Mouse (Mus musculus) CH12.LX (cell line): ENCODE data around the gene Srbd1. TPM values are rescaled to one million over a fixed set of nuclear protein-coding genes. Genes with fewer than 3 reads are reported as not detected.

Experiments
- DNase-seq: peaks from one replicate; pipeline ENCODE4 v3.0.0-alpha.2; 2013; ENCODE audit errors: extremely low read depth
- H3K27ac ChIP-seq: 2 replicates; pipeline ENCODE4 v1.5.1; 2012; ENCODE audit warnings: low read depth, mild to moderate bottlenecking, control low read depth, moderate library complexity; ENCODE audit not compliant: insufficient read depth
- H3K27me3 ChIP-seq: replicated peaks from 2 replicates; pipeline ENCODE3; 2012; ENCODE audit warnings: inconsistent platforms
- H3K36me3 ChIP-seq, 2 experiments: replicated peaks in 1 of 2; 2 replicates each; pipeline versions ENCODE3 to v1.6.1; 2012; ENCODE audit warnings: inconsistent platforms in 1 of 2, low read length in 1 of 2, mild to moderate bottlenecking in 1 of 2, mixed read lengths in 1 of 2, moderate library complexity in 1 of 2; ENCODE audit not compliant: control insufficient read depth in 1 of 2, insufficient read depth in 1 of 2
- H3K4me1 ChIP-seq, 2 experiments: 2 replicates each; pipeline ENCODE4 v1.6.1; 2012; ENCODE audit warnings: inconsistent platforms in 1 of 2, moderate library complexity in 1 of 2; ENCODE audit not compliant: insufficient read depth in 2 of 2, control insufficient read depth in 1 of 2
- H3K4me2 ChIP-seq: 2 replicates; pipeline ENCODE4 v1.6.1; 2012; ENCODE audit warnings: low read depth, mild to moderate bottlenecking, control low read depth; ENCODE audit not compliant: poor library complexity, insufficient read depth, severe bottlenecking
- H3K4me3 ChIP-seq, 3 experiments: fragments of 150-350 bp in 1 of 3; sonication (generic) in 1 of 3; replicated peaks in 1 of 3; 2 replicates each; pipeline versions ENCODE3 to v1.5.1; 2011 to 2012; ENCODE audit warnings: low read depth in 2 of 3, low read length in 2 of 3, mild to moderate bottlenecking in 2 of 3, moderate library complexity in 2 of 3, control low read depth in 1 of 3, improper control_type of control experiment in 1 of 3, inconsistent platforms in 1 of 3, mixed read lengths in 1 of 3; ENCODE audit not compliant: poor library complexity in 1 of 3
- H3K79me2 ChIP-seq: replicated peaks from 2 replicates; pipeline ENCODE4 v1.6.1; 2012; ENCODE audit warnings: mild to moderate bottlenecking, moderate library complexity; ENCODE audit not compliant: control insufficient read depth, poor library complexity, insufficient read depth, severe bottlenecking; ENCODE audit errors: extremely low read depth
- H3K9ac ChIP-seq: 2 replicates; pipeline ENCODE4 v1.6.1; 2012; ENCODE audit warnings: low read depth, mild to moderate bottlenecking, control low read depth, moderate library complexity; ENCODE audit not compliant: insufficient read depth
- H3K9me3 ChIP-seq: replicated peaks from 2 replicates; pipeline ENCODE3; 2012; ENCODE audit warnings: low read length, inconsistent platforms, mixed read lengths
- CHD2 ChIP-seq: IDR thresholded peaks from 2 replicates; pipeline ENCODE4 v1.6.1; 2011; ENCODE audit warnings: low read length, improper control_type of control experiment
- CTCF ChIP-seq, 2 experiments: IDR thresholded peaks in 1 of 2; conservative IDR thresholded peaks in 1 of 2; 2 replicates each; pipeline ENCODE4 v1.5.1; 2011 to 2012; ENCODE audit warnings: low read depth in 2 of 2, low read length in 2 of 2, improper control_type of control experiment in 1 of 2, inconsistent platforms in 1 of 2, mild to moderate bottlenecking in 1 of 2, moderate library complexity in 1 of 2
- ETS1 ChIP-seq: conservative IDR thresholded peaks from 2 replicates; pipeline ENCODE4 v1.6.1; 2012; ENCODE audit warnings: low read depth, mild to moderate bottlenecking, inconsistent platforms, low read length, improper control_type of control experiment, moderate library complexity
- GABPA ChIP-seq: IDR thresholded peaks from 2 replicates; pipeline ENCODE4 v1.6.1; 2012; ENCODE audit warnings: low read depth, low read length, improper control_type of control experiment, inconsistent platforms; ENCODE audit not compliant: insufficient replicate concordance
- IRF4 ChIP-seq: IDR thresholded peaks from 2 replicates; pipeline ENCODE4 v1.6.1; 2014; ENCODE audit warnings: low read depth, mild to moderate bottlenecking, inconsistent platforms, low read length, improper control_type of control experiment
- JUND ChIP-seq: conservative IDR thresholded peaks from 2 replicates; pipeline ENCODE4 v1.6.1; 2011; ENCODE audit warnings: low read depth, low read length, improper control_type of control experiment
- MAFK ChIP-seq: IDR thresholded peaks from 2 replicates; pipeline ENCODE4 v1.6.1; 2011; ENCODE audit warnings: low read length, improper control_type of control experiment; ENCODE audit not compliant: insufficient replicate concordance
- MAX ChIP-seq: IDR thresholded peaks from 2 replicates; pipeline ENCODE4 v1.6.1; 2011; ENCODE audit warnings: low read length, improper control_type of control experiment
- MAZ ChIP-seq: IDR thresholded peaks from 2 replicates; pipeline ENCODE4 v1.6.1; 2012; ENCODE audit warnings: low read depth, mild to moderate bottlenecking, inconsistent platforms, low read length, improper control_type of control experiment, moderate library complexity
- MXI1 ChIP-seq: IDR thresholded peaks from 2 replicates; pipeline ENCODE4 v1.6.1; 2011; ENCODE audit warnings: mild to moderate bottlenecking, low read depth, low read length, improper control_type of control experiment
- NELFE ChIP-seq: IDR thresholded peaks from 2 replicates; pipeline ENCODE4 v1.6.1; 2011; ENCODE audit warnings: low read depth, low read length, improper control_type of control experiment
- NRF1 ChIP-seq: IDR thresholded peaks from 2 replicates; pipeline ENCODE4 v1.6.1; 2014; ENCODE audit warnings: low read depth, mild to moderate bottlenecking, inconsistent platforms, low read length, improper control_type of control experiment, moderate library complexity
- PAX5 ChIP-seq: IDR thresholded peaks from 2 replicates; pipeline ENCODE4 v1.6.1; 2012; ENCODE audit warnings: low read length, inconsistent platforms, mixed read lengths
- POLR2AphosphoS2 ChIP-seq: IDR thresholded peaks from 2 replicates; pipeline ENCODE4 v1.6.1; 2011; ENCODE audit warnings: low read depth, low read length, improper control_type of control experiment
- RCOR1 ChIP-seq: conservative IDR thresholded peaks from 2 replicates; pipeline ENCODE4 v1.6.1; 2012; ENCODE audit warnings: low read depth, mild to moderate bottlenecking, inconsistent platforms, low read length, improper control_type of control experiment
- UBTF ChIP-seq: IDR thresholded peaks from 2 replicates; pipeline ENCODE4 v1.6.1; 2012; ENCODE audit warnings: low read depth, mild to moderate bottlenecking, inconsistent platforms, low read length, improper control_type of control experiment, moderate library complexity
- USF1 ChIP-seq: IDR thresholded peaks from 2 replicates; pipeline ENCODE4 v1.6.1; 2014; ENCODE audit warnings: low read depth, mild to moderate bottlenecking, inconsistent platforms, low read length, improper control_type of control experiment
- USF2 ChIP-seq: conservative IDR thresholded peaks from 2 replicates; pipeline ENCODE4 v1.6.1; 2011; ENCODE audit warnings: low read depth, low read length, improper control_type of control experiment
- ZC3H11A ChIP-seq: IDR thresholded peaks from 2 replicates; pipeline ENCODE4 v1.6.1; 2012; ENCODE audit warnings: low read depth, mild to moderate bottlenecking, inconsistent platforms, low read length, improper control_type of control experiment
- ZKSCAN1 ChIP-seq: IDR thresholded peaks from 2 replicates; pipeline ENCODE4 v1.6.1; 2012; ENCODE audit warnings: low read depth, inconsistent platforms, low read length, improper control_type of control experiment, borderline replicate concordance
- ZMIZ1 ChIP-seq: IDR thresholded peaks from 2 replicates; pipeline ENCODE4 v1.6.1; 2012; ENCODE audit warnings: low read depth, mild to moderate bottlenecking, inconsistent platforms, low read length, improper control_type of control experiment
- ZNF384 ChIP-seq: IDR thresholded peaks from 2 replicates; pipeline ENCODE4 v1.6.1; 2012; ENCODE audit warnings: low read depth, low read length, improper control_type of control experiment, inconsistent platforms
- dilution Hi-C: fragments of 300-500 bp; cut with MboI; formaldehyde crosslinking; loops from 2 replicates; pipeline ENCODE4 v1.14.3; 2020; ENCODE audit warnings: low sequenced_read_pairs; ENCODE audit not compliant: extremely low pct_unique_long_range_greater_than_20kb, extremely low pct_ligation_motif_present
- in situ Hi-C: fragments of 300-500 bp; cut with MboI; formaldehyde crosslinking; loops from 3 replicates; pipeline ENCODE4 v1.14.3; 2019; ENCODE audit warnings: low sequenced_read_pairs, low pct_ligation_motif_present, low pct_unique_long_range_greater_than_20kb, mixed read lengths
- polyA plus RNA-seq: library from polyadenylated mRNA; unstranded; fragments of >175 nt; gene quantifications from 2 replicates; pipeline ENCODE4 v1.2.1, GENCODE M21; 2012; ENCODE audit warnings: low read depth; ENCODE audit not compliant: insufficient read length
- total RNA-seq, 2 experiments: library from RNA; depleted of rRNA; stranded (reverse); fragments of 300-350 nt in 1 of 2; fragments of >200 nt in 1 of 2; gene quantifications; 2 replicates each; pipeline ENCODE4 v1.2.3; 2012 to 2014

Gene Srbd1
- total and polyA plus RNA-seq, 3 experiments = 21.5 to 34.5 (median 24.8) TPM

- in situ Hi-C loops = no loop called here
- no peaks in the 10 kb centered on the region for H3K79me2 ChIP-seq
- TF ChIP-seq UBTF (no peak), MAX (no peak), ZC3H11A (no peak), ZNF384 (no peak), USF2 (no peak), RCOR1 (no peak), MAZ (no peak), GABPA (no peak)
- TF ChIP-seq, all 38 proteins: peak for 0
- no peak for DNase-seq
- no peak overlapping the region for H3K27ac ChIP-seq
- peaks cover 0 to 28% of the 10 kb centered on the region in 2 experiments for H3K36me3 ChIP-seq
- H3K4me2 ChIP-seq = no peak overlapping the region
- no peaks in the 10 kb centered on the region for H3K27me3 ChIP-seq
- H3K4me1 ChIP-seq = peaks cover 14 to 58% of the 10 kb centered on the region in 2 experiments
- no peak overlapping the region for H3K4me3 ChIP-seq
- no peaks in the 10 kb centered on the region for H3K9me3 ChIP-seq
- no peak overlapping the region for H3K9ac ChIP-seq
- dilution Hi-C loops = no loop called here
These were observed 109.8 kb downstream of the Srbd1 start for GRCm38 (mm10) chr17:86035146-86035545.

GRCm38 (mm10) chr17:86034641-86035040 lies 110.3 kb downstream of the Srbd1 start:
- Histone ChIP-seq H3K9ac (no peak overlapping the region), H3K4me1 (peaks cover 11 to 54% of the 10 kb centered on the region in 2 experiments), H3K4me3 (no peak overlapping the region), H3K36me3 (peaks cover 0 to 26% of the 10 kb centered on the region in 2 experiments), H3K4me2 (no peak overlapping the region), H3K27me3 (no peaks in the 10 kb centered on the region), H3K27ac (no peak overlapping the region), H3K9me3 (no peaks in the 10 kb centered on the region), H3K79me2 (no peaks in the 10 kb centered on the region)
- dilution Hi-C loops = no loop called here
- no peak for TF ChIP-seq NELFE
- no peak for TF ChIP-seq MXI1
- TF ChIP-seq ZMIZ1 = no peak
- no peak for TF ChIP-seq IRF4
- TF ChIP-seq JUND = no peak
- no peak for TF ChIP-seq NRF1
- no peak for TF ChIP-seq ETS1
- TF ChIP-seq UBTF = no peak
- no peak for TF ChIP-seq ZKSCAN1
- no peak for TF ChIP-seq CHD2
- TF ChIP-seq USF1 = no peak
- no peak for TF ChIP-seq PAX5
- TF ChIP-seq USF2 = no peak
- no peak for TF ChIP-seq MAFK
- no peak for TF ChIP-seq CTCF (conservative IDR thresholded peaks at IDR 0.05 in 1 of 2, IDR thresholded peaks at IDR 0.05 in 1 of 2; ENCODE audit: low read depth in 2 of 2, low read length in 2 of 2)
- no peak for TF ChIP-seq POLR2AphosphoS2
- DNase-seq = no peak
- in situ Hi-C loops = no loop called here
